Mouse (Mus musculus) urinary bladder, adult 18-20 months (tissue): ENCODE measurements at regions not wholly inside any gene's neighbourhood (a gene's known extent, or its start where the extent isn't known, plus 50 kb on each side); places are given as distances from the start of the nearest gene placed in this dataset.

Source experiments
- DNase-seq, 2 experiments: peaks; one replicate each; pipeline ENCODE4 v3.0.0; 2022; ENCODE audit warnings: low spot score in 2 of 2, mixed read lengths in 2 of 2

DNA sequence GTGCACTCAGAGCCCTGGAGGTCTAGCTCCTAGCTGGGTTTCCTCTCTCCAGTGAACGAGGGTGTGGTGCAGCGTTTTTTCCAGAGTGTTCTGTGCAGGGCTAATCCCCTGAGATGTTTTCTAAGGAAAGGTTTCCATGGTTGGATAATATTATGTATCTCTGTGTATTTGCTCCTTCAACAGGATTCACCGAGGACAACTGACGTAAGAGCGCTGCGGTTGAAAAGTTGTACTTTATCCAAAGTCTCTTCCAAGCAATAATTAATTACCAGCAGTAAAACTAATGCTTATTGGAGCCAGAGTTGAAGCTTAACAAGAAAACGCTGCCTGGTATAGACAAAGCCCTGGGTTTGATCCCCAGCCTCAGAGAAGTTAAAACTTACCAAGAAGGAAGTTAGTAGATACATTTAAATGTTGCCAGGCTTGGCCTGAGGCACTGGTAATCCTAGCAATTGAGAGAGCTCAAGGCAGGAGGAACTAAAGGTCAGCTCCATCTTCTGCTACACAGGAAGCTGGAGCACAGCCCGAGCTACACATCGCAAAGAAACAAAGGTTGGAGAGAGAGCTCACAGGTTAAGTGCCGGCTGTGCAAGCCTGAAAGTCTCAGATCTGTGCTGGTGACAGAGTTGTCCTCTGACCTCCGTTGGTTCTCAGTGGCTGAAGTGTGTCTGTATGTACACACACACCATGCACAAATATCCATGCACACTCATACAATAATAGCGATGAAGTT is 51.2 kb upstream of the Rap1b start:
- DNase-seq = no peak

DNA sequence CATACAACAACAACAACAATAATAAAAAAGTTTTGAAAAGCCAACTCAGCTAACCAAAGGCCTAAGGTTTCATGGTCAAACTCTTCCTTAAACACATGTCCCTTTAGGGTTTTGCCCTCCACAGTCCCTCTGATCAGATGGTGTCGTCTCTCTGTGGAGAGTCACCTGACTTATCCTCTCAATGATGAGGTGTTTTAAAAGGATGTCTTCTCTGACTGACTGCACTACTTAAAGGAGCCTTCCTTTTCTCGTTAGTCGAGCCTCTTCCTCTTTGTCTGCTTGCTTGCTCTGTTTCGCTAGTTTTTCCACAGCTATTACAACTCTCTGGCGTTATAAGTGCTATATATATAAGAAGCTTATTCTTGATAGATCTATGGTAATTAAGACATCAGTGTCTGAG is 51.9 kb upstream of the Rap1b start:
- DNase-seq = no peak

DNA sequence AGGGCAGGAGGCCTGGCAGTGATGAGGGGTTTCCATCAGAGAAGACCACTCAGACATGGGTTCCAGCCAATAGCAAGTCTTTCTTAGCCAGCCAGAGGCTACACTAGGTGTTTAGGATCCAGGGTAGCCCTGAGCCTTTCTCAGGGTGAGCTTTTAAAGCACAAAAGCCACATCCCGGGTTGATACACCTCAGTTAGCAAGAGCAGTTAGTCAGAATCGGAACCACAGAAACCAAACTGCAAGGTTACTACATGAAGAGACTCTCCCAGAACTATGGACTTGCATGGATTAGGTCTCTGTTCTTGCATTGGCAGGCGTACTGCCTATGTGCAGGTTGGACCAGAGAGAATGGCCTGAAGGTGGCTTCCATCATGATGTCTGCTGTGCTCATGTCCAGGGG is 52.6 kb upstream of the Rap1b start:
- no peak for DNase-seq

GRCm38 (mm10) chr10:117899410-117899935 is 53.6 kb upstream of the Rap1b start:
- DNase-seq = no peak

DNA sequence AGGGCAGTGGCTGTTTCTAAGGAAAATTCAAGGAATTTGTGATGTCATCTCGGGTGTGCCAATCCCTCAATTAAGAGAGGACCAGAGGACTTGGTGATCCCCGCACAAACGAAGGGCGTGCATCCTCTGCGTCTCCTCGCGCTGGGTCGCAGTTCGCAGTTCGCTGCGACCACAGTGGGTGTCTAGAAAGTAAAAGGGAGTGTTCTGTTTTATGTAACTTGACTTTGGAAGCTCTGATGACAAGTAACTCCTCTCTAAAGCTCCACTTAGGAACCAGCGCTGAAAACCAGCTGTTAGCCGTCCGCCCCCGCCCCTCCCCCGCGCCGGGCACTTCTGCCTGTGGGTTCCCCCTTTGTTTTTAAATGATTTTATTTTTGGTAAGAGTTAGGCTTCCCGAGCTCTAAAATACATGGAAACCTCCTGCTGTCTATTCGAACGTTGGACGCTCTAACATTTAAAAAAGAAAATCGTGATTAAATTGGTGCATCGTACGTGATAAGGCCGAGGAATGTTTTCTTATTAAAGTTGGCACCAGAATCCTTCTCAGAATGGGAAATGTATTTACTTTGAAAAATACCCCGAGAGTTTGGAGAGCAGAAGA is 59.9 kb upstream of the Rap1b start:
- DNase-seq = no peak

DNA sequence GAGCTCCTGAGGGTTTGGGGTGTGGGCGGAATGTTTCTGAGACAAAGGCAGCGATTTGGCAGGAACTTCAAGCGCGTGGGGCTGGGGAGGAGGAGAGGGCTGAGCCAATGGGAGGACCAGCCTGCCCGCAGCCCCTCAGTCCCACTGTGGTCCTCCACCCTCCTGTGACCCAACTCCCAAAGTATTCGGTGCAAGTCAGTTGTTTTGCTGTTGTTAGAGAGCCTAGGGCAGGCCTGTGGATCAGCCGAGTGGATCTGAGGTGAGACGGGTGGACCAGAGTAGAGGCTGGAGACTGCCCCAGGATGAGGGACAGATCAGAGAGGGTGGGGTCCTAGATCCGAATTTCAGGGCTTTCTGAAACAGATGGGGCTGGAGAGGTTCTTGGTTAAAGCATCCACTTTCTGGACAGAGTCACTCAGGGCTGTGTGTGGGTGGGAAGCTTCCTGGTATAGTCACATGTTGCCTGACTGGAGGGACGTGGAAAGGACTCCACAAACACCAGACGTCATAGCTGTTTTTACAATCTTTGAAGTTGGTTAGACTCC is 60.5 kb upstream of the Rap1b start:
- peak; percentile 31 to 75 for DNase-seq

DNA sequence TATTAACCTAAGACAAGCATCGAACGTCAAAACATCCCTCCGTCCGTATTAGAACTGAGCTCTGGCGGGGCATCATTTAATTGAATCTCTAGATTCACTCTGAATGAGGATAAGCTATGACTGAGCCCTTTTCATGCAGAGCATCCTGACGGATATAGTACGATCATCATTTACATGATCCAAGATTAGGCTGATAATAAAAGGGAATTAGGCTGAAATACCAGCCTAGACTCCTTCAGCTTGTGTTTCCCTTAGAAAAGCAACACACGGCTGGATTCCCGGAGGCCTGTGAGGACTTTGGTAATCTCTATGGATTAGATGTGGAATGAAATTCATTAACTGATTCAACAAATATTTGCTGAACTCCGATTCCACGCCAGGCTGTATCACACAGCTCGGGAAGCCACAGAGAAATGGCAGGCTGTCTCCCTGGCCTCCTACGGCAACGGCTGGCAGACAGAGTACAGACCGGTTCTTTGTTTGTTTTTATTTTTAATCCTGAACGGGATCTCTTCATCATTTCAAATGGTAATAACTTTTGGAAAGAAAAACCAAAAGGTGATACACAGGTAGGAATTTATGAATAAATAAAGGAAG is 62.3 kb upstream of the Rap1b start:
- no peak for DNase-seq

- no peak for DNase-seq
Observed at GRCm38 (mm10) chr10:117909155-117909554, 63.3 kb upstream of the Rap1b start.

- no peak for DNase-seq
Observed at GRCm38 (mm10) chr10:117909811-117910239, 64.0 kb upstream of the Rap1b start.

DNA sequence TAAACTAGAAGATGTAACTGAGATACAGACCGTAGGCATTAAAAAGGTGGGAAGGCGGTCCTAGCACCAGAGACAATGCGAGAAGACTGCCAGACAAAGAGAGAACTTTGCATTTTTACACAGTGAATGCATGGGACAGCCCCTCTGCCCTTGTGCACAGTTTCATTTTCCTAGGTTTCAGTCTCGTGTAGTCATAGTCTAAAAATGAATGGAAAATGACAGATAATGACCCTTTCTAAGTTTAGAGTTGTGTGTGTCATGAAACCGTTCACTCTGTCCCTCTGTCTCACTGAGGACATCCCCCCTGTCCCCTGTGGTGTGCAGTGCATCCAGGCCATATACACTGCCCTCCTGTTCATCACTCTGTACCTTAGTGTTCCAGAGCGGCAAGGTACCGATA is 64.6 kb upstream of the Rap1b start:
- no peak for DNase-seq

- no peak for DNase-seq
Observed at GRCm38 (mm10) chr10:117915011-117915735, 69.3 kb upstream of the Rap1b start.

- peak in 1 of 2 experiments; percentile 64 for DNase-seq
Observed at GRCm38 (mm10) chr10:117916280-117916679, 70.4 kb upstream of the Rap1b start.

DNA sequence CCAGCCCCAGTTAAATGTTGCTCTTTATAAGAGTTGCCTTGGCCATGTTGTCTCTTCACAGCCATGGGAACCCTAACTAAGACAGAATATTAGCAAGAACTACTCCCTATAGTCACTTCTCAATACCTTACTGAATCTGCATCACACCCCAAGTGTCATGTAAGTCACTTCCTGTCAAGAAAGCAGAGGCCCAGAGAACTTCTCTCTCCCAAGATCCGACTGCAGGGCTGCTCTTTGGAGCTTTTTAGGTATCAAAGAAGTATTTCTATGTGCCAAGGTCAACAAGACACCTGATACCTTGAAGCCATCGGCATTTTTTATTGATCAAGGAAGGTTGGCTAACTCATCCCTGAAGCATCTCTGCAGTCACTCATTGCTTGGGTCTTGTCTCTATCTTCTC is 72.0 kb upstream of the Rap1b start:
- no peak for DNase-seq

GRCm38 (mm10) chr10:117918616-117919015 is 72.8 kb upstream of the Rap1b start:
- DNase-seq = no peak

- no peak for DNase-seq
Observed at GRCm38 (mm10) chr10:117919186-117919941, 73.5 kb upstream of the Rap1b start.

GRCm38 (mm10) chr10:117925186-117925585 is 79.4 kb upstream of the Rap1b start:
- no peak for DNase-seq

DNA sequence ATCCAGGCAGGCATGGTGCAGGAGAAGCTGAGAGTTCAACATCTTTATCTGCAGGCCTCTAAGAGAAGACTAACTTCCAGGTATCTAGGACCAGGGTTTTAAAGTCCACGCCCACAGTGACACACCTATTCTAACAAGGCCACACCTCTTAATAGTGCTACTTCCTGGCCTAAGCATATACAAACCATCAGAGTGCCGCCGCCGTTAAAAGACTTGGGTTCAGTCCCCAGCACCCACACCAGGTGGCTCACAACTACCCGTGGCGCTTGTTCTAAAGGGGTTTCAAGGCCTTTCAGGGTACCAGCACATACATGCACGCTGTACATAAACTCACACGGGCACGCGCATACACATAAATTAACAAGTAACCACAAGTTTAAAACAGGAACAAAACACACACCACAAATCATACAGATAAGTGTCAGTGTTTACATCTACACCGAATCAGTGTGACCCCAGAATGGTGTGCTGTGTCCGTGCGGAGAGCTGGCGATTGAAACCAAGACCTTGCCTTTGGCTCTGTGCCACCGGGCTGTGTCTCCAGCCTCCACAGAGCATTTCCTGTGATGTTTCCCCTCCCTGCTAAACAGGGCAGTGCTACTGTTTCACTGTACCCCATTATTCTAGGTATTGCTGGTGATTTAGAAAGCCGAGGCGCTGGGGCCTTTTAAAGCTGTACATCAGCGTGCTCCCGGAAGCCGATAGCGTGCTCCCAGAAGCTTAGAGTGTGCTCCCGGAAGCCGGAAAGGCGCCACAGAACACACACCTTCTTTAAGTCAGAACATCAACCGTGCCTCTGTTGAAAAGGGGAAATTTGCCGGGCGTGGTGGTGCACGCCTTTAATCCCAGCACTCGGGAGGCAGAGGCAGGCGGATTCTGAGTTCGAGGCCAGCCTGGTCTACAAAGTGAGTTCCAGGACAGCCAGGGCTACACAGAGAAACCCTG is 80.0 kb upstream of the Rap1b start:
- DNase-seq = no peak

- no peak for DNase-seq
Observed at GRCm38 (mm10) chr10:117928998-117929397, 83.2 kb upstream of the Rap1b start.

- DNase-seq = no peak
Observed at GRCm38 (mm10) chr10:117934797-117935196, 89.0 kb upstream of the Rap1b start.

DNA sequence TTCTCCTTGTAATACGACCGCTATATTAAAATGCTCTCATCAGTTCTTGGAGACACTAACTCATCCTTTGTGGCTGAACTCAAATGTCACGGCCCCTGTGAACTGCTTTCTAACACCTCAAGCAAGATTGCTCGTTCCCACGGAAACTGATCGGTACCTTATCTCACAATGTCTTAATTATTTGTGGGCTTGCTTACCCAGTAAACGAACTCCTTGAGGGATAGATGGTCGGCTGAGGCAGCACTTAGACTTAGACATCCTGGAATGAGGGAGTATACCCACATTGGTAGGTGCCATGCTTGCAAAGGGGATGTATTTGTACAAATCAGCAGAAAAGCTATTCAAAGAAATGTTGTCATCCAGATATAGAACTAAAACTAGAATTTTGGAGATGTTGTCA is 92.9 kb upstream of the Rap1b start:
- DNase-seq = no peak
